25 mouse cellular contexts compared by ENCODE assay signal in the genomic region with DNA sequence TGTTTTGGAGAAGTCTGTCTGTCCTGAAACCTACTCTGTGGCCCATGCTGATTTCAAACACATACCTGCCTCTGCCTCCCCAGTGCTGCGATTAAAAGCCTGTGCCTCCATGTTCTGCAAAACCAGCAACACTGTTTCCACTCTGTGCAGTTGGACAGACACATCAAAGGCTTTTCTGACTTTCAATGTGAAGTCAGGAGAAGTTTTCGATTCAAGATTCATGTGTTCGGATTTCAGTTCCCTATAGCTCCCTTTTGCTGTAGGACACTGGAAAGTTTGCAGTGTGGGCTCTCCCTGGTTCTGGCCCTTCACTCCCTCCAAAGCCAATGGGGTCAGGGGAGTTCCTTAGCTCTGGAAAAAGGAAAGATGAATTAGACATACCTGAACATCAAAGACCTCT.
"Had no signal": no experiment of that assay in that cellular context is flagged by ENCODE, and none has a peak within 500 bp of the region (broad histone marks: within the 10 kb centered on the region; RNA-seq: fewer than 3 reads in every experiment).

No protein-coding gene starts in this region.

- H3K4me3 ChIP-seq: embryonic facial prominence, embryonic 10.5 days; embryonic facial prominence, embryonic 12.5 days; embryonic facial prominence, embryonic 13.5 days; embryonic facial prominence, embryonic 15.5 days; erythroblast, embryonic 14.5 days; forebrain, embryonic 10.5 days; forebrain, embryonic 12.5 days; forebrain, embryonic 13.5 days; forebrain, embryonic 15.5 days; gastrocnemius, adult 2 months; heart, adult 2 months had no signal

- H3K9me3 ChIP-seq: embryonic facial prominence, embryonic 10.5 days; embryonic facial prominence, embryonic 12.5 days; embryonic facial prominence, embryonic 13.5 days; embryonic facial prominence, embryonic 15.5 days; forebrain, embryonic 10.5 days; forebrain, embryonic 12.5 days; forebrain, embryonic 13.5 days; forebrain, embryonic 15.5 days had no signal

- DNase-seq: cerebellum, adult 8-10 months; cerebellum, adult 9-10 months; cerebellum, adult 9-11 months; cerebellum, postnatal 14 days; cerebellum, postnatal 36 days; embryo, embryonic 11 days; forebrain, postnatal 0 days; gastrocnemius, adult 2 months; gastrocnemius, postnatal 10 days; gastrocnemius, postnatal 14 days; gastrocnemius, postnatal 25 days; gastrocnemius, postnatal 36 days; heart, adult 18-20 months; heart, adult 2 months had no signal

- H3K36me3 ChIP-seq: embryonic facial prominence, embryonic 10.5 days; embryonic facial prominence, embryonic 12.5 days; embryonic facial prominence, embryonic 13.5 days; embryonic facial prominence, embryonic 15.5 days; forebrain, embryonic 10.5 days; forebrain, embryonic 12.5 days; forebrain, embryonic 15.5 days had no signal

- H3K27ac ChIP-seq: embryonic facial prominence, embryonic 10.5 days; embryonic facial prominence, embryonic 12.5 days; embryonic facial prominence, embryonic 13.5 days; embryonic facial prominence, embryonic 15.5 days; forebrain, embryonic 10.5 days; forebrain, embryonic 12.5 days; forebrain, embryonic 13.5 days; forebrain, embryonic 15.5 days; gastrocnemius, adult 2 months; heart, adult 2 months had no signal

- H3K27me3 ChIP-seq: embryonic facial prominence, embryonic 12.5 days; embryonic facial prominence, embryonic 13.5 days; embryonic facial prominence, embryonic 15.5 days; forebrain, embryonic 12.5 days; forebrain, embryonic 13.5 days; forebrain, embryonic 15.5 days had no signal

- ATAC-seq: forebrain, embryonic 13.5 days; forebrain, embryonic 14.5 days; forebrain, embryonic 15.5 days; forebrain, embryonic 16.5 days; forebrain, postnatal 0 days had no signal

- H3K4me1 ChIP-seq: embryonic facial prominence, embryonic 10.5 days; embryonic facial prominence, embryonic 15.5 days; forebrain, embryonic 10.5 days; forebrain, embryonic 12.5 days; forebrain, embryonic 13.5 days; forebrain, embryonic 15.5 days had no signal

- H3K4me2 ChIP-seq: embryonic facial prominence, embryonic 12.5 days; embryonic facial prominence, embryonic 13.5 days; embryonic facial prominence, embryonic 15.5 days; forebrain, embryonic 12.5 days; forebrain, embryonic 13.5 days; forebrain, embryonic 15.5 days had no signal

- H3K9ac ChIP-seq: embryonic facial prominence, embryonic 12.5 days; embryonic facial prominence, embryonic 13.5 days; embryonic facial prominence, embryonic 15.5 days; forebrain, embryonic 12.5 days; forebrain, embryonic 13.5 days; forebrain, embryonic 15.5 days; forebrain, postnatal 0 days had no signal
